Mouse (Mus musculus): ENCODE data around the gene Casz1.

The Casz1 gene

DNA sequence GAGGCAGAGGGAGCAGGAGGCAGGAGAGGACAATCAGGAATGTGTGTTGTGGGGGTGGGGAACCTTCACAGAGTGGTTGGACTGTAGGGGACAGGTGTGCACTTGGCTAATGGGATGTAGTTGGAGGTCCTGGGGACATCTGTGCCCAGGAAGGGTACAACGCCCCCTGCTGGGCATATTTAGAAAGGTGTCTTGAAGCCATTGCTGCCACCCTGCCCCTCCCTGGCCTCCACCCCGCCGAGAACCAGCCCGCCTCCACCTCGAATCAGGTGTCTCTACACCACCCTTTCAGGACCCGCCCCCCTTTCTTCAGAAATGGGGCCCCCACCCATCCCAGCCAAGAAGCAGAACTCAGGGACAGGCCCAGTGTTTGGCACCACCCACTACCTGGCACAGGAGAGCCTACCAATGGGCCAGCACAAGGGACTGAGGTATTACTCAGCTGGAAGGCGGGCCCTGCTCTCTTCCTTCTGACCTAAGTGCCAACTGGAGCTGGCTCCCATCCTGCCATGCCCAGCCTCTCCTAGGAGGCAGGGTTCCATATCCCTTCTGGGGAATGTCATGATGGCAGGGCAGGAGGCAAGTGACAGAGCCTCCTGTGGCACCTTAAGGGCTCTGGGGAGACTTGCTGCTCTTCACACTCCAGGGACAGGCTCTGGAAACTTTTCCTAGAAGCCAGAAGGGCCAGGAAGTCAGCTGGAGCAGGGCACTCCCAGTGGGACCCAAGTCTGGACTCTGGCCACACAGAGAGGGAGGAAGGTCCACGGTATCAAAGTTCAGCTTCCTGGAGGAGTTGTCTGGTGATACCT lies 98.9 kb downstream of the Casz1 start:
- DNase-seq (ENCODE audit: low read depth, low spot score) = no peak

DNA sequence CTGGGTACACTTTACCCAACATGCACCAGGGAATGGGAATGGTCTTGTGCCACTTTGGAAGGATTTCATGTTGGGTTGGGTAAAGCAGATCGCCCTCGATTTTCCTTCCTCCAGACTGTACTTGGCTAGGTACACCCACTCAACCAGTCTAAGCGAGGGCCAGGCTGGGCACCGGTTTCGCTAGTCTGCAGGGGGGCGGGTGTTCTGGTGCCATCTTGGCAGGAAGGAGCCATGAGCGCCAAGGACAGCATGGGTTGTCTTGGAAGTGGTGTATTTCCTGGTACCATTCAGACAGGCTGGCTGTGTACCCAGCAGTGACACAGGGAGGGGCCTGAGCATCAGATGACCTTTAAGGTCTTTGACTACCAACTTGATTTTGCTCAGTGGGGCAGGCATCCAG lies 101.1 kb downstream of the Casz1 start:
- no peak for DNase-seq (ENCODE audit: low read depth, low spot score)

DNA sequence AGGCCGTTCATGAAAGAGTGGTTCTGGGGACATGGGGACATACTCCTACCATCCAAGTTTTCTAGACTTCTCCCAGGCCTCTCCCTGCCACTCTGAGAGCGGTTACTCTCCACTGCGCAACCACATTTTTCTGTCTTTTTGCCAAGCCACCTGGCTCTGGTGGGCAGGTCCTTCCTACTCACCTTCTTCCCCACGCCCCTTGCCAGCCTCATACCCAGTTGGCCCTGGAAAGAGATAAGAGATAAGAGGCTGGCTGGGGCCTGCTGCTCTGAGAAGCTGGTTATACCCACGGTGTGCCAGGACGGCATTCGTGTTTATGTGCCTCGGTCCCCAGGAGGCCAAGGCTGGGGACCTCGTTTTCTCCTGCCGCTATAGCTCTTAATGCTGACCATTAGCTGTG lies 102.6 kb downstream of the Casz1 start:
- DNase-seq (ENCODE audit: low read depth, low spot score) = no peak

DNA sequence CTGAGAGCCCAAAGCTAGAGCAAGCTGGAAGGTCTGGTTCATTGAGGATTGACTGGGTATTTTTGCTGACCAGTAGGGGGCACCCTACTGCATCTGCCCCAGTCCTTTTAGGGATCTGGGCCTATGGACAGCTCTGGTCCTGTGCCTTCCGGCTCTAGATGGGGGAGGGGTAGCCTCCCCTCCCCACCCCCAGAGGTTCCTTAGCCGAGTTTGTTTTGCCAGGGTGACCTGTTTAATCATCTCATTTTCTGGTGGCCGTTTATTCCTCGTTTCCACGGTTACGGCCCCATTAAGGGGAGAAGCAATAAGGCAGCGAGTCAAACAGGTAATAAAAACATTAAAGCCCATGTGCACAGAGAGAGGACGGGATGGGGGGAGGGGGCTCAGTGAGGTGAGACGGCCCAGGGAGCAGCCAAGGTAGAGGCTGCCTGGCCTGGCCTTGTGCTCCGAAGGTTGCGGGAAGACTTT lies 104.0 kb downstream of the Casz1 start:
- DNase-seq (ENCODE audit: low read depth, low spot score) = no peak

DNA sequence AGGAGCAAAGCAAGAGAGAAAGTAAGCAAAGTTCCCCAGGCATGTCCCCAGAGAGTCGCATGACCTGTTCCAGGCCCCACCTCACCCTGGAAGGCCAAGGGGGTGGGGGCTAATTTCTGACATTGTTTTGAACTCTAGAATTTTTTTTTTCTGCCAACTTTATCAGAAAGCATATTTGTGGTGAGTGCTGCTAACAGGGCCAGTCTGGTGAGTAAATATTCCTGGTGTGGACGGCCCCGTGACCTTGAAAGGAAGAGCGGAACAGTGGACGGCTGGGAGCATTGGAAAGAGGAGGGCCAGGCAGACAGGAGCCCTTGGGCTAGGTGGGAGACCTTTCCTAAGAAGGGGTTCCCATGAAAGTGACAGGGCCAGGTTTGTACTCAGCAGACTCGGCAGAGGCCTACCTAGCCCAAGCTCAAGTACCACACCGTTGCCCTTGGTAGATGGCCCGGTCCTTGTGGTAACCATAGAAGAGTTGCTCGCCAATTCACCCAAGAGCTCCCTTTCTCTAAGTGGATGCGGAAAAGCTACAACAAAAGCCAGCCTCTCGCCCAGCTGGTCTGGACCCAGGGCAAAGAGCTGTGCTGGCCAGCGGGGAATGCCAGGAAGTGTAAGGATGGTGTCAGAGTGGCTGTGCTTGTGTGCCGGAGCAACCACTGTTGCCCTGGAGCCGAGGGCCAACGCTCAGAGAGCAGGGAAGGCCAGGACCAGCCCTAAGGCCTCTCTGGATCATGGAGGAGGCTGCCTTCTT lies 104.7 kb downstream of the Casz1 start:
- no peak for DNase-seq (ENCODE audit: low read depth, low spot score)

DNA sequence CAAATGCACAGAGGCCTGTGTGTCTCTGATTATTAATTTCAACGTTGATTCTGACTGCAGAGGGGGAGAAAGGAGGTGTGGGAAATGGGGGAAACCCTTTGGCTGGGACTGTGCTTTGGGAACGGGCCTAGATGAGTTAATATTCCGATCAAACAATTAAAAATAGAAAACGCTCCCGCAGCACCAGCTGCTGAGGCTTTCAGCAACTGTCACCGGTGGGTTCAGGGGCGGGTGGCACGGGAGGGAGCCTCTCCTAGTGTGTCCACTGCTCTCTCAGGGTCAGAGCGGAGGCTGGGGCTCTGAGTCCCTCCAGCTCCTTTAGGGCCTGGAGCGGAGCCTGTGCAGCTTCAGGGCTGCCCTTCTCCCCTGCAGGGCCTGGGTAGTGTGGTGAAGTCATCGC lies 105.3 kb downstream of the Casz1 start:
- no peak for DNase-seq (ENCODE audit: low read depth, low spot score)

DNA sequence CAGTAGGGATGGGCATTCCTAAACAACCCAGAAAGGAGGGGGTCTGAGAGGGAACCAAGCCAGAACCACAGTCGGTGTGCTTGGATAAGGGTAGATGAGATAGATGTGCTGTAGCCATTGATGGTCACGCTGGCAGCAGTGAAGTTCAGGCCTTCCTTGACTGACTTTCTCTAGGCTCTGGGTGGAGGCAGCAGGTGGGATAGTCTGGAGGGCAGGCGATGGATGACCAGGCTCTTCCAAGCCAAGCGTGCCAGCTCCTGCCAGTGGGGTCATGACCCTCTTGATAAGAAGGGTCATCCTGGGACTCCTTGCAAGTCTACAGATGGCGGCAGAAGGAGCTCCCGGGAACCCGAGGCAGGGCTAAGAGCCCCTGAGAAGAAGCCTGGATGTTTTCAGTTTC lies 107.9 kb downstream of the Casz1 start:
- DNase-seq (ENCODE audit: low read depth, low spot score) = no peak

DNA sequence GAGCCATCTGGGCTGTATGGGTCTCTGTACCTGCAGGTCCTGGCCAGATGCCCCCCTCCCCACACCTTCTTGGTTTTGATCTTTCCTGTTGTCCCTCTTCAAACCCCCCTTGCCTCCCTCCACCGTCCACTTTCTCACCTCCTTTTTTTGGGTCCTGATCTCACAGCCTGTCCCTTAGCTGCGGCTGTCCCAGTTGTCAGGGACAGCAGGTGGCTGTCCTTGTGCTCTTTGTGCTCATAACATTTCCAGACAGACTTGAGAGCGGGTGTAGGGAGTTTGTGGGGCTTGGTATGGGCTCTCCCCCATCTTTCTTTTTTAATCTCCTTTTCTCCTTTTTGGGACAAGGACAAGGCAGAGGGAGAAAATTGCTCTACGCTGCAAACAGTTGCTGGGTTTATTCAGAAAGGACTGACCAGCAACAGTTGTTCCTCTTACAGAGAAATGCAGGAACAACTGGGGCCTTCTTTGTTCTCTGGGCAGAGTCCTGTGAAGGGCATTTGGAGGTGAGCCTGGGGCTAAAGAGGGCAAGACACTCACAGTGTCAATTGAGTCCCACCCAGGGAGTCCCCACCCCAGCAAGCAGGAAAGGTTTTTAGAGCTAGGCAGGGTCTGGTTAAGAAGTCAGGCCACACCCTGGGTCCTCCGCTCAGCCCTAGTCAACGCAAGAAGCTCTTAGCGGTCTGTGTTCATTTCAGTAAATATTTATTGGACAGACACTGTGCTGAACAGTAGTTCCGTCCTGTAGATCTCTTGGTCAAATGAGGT lies 108.8 kb downstream of the Casz1 start:
- DNase-seq (ENCODE audit: low read depth, low spot score) = no peak

DNA sequence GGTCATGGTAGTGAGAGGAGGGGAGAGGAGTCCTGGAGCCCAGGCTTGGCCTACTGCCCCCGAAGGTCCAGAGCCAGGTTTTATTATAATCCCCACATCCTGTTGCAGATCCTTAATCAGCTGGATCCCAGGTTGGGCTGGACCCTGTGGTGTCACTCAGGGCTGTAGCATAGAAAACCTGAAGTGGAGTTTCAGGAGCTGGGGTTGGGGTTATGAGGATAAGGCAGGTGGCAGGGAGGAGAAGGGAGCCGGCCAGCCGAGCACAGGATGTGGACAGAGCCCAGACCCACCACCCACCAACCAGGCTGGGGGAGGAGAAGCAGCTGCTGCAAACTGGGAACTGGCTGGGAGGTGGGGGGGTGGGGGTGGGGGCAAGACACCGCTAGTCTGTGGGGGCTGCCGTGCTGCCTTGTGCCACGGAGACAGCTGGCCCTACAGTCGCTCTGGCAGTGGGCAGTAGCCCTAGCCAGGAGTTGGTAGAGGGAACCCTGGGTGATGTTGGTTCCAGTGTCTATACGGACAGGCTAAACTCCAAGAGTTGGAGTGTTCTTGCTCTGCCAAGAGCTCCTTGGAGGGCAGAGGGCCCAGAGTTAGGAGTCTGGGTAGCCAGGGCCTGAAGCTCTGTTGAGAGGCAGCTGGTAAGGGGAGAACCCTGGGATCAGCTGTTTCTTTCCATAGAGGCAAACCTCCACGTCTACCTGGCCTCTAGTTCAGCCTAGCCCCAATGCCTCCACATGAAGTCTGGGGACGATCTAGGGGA lies 110.8 kb downstream of the Casz1 start:
- no peak for DNase-seq (ENCODE audit: low read depth, low spot score)

DNA sequence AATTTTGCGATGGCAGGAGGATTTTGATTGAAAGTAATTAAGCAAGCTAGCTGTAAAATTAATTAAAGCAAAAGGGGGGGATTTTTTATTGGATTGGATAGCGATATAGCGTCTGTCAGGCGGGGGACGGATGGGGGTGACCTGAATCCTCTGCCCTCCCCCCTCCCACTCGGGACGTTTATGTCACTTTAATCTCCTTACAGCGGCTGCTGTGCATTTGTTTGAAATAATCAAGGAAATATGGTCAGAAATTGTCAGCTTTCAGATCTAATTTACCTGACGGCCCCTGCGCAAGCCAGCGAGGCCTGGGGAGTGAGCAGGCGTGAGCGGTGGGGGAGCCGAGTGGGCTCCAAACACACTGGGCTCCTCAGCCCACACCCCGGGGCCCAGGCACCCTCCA lies 111.6 kb downstream of the Casz1 start:
- no peak for DNase-seq (ENCODE audit: low read depth, low spot score)

DNA sequence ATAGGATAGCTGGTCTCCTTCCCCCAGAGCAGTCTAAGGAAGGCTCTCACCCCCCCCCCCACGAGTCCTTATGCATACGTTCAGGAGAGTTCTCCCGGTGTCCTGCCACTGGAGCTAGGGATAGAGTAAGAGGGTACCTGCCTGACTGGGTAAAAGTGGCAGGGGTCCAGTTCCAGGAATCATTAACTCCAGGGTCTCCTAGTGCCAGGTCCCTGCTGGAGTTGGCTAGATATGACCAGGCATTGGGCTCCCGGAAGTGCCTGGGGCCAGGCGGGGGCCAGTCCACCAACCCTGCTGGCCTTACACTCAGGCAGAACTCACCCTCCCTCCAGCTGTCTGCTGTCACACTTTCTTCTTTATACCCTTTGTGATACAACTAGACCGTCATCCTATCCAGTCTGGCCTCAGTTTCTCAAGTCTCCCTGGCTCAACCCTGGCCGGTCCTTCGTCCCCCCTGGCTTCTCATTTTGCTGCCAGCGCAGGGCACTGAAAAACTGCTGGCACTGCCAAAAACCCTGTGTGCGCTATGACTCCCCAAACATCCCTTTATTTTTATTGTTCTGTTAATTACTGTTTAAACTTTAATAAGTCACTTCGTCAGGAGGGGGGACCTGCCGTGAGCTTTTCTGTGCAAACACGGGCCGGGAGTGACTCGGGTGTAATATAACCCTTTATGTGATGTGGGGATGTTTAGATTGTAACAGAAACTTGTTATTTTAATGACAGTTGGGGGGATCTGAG lies 114.6 kb downstream of the Casz1 start:
- no peak for DNase-seq (ENCODE audit: low read depth, low spot score)

DNA sequence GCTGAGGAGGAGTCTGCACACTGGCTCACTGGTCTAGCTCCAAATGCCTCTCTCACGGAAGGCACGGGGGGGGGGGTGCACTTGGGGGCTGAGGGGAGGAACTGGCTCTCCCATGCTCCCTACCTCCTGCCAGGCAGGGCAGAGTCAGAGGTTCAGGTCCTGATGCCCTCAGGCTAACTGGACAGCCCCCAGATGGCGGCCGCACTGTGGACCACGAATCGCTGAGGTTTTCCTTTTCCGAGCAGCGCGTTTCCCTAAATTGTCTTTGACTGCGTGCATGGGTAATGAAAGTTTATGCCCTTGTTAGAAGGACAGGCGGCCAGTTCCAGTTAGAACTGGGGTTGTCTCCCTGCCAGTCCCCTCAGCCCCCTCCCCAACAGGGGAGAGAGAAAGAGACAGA lies 116.4 kb downstream of the Casz1 start:
- no peak for DNase-seq (ENCODE audit: low read depth, low spot score)

DNA sequence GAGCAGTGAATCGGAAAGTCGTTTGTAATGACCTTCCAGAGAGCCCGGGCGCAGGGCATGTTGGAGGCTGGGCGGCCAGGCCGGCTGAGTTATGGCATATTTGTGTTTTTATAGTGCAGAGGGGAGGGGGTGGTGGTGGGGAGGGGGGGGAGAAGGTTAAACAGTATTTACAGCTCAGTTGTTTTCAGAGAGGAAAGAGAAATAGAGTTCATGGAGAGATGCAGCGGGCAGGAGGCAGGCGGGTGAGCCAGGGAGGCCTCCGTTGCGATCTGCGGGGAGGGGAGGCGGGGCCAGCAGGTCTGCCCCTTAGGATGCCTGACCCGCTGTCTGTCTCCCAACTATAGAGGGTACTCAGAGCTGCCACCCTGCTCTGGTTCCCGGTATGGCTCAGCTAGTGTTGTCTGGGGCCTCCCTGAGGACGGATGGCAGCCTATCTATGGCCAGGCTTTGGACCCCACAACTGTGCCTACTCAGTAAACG lies 118.0 kb downstream of the Casz1 start:
- DNase-seq (ENCODE audit: low read depth, low spot score) = no peak

DNA sequence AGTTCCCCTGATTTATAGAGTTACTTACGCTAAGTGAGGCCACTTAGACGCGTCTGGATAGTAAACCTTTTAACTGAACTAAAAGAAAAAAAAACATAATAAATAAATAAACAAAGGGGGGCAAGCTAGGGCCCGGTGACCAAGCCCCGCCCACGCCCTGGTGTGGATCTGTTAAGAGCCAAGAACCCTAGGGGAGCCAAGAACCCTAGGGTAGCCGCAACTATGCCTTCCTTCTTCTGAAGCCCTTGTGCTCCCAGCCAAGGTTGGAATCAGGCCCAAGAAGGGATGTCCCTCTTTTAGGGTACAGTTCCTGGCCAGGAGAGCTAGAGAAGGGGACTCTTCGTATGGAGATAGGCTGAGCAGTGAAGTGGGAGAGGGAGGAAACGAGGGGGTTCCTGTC lies 119.2 kb downstream of the Casz1 start:
- no peak for DNase-seq (ENCODE audit: low read depth, low spot score)

DNA sequence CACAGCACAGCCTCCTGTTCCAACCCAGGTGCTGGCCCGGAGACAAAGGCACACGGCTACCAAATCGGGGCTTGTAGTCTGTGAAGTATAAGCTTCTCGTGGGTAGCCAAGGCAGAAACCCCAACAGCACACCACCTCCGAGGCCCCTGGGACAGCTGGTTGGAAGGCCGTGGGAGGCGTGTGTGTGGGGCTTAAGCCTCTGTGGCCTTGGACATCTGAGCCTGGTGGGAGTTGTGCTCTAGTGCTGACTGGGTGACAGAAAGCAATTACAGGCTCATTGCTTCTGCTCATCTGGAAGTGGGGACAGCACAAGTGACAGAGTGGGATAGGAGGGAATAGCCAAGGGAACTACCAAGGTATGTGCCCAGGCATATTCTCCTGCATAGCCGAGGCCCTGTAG lies 119.7 kb downstream of the Casz1 start:
- DNase-seq (ENCODE audit: low read depth, low spot score) = no peak

DNA sequence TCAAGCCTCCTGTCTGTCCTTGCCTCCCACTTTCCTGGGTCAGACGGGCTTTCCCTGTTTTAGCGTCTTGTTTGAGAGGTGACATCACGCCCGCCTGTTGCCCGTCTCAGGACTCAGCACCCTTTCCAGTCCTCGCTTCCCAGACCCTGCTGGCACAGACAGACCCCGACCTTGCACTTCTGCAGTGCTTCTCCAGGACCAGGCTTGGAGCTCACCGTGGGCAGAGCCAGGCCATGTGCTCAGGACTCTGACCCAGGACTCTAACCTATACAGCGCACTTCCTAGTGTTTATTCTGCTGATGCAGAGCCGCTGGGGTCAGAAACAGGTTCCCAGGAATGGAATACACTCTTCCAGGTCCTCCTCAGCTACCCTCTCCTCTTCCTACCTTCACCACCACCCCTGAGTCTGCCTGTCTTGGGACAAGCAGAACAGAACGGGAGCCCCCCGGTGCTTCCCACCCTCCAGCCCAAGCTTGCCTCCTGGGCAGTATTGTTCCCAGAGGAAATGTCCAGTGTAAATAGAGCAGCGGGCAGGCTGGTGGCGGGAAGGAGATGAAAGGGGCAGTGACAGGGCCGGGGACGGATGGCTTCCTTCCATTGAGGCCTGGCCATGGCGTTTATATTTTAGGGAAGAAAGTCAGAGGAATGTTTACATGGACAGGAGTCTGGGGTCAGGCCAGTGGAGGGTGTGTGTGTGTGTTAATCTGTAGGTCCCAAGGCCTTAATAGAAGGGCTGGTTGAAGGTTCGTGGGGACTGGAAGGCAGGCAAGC lies 121.5 kb downstream of the Casz1 start:
- no peak for DNase-seq (ENCODE audit: low read depth, low spot score)

DNA sequence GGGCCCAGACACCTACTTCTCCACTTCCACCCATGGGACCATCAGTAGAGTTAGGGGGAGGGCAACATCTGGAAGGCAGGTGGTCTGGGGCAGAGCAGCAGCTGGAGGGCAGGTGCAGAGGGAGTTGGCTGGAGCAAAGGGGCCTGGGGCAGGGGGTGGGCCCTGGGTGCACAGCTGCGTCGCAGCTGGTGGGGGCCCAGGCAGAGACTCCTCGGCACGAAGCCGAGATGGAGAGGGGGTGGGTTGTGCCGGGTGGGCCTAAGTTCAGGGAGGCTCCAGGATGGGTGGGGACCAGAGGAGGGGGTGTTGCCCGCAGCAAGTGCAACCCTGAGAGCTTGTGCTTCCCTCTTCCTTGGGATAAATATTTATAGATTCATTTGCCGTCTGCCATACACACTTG lies 122.2 kb downstream of the Casz1 start:
- DNase-seq (ENCODE audit: low read depth, low spot score) = no peak

DNA sequence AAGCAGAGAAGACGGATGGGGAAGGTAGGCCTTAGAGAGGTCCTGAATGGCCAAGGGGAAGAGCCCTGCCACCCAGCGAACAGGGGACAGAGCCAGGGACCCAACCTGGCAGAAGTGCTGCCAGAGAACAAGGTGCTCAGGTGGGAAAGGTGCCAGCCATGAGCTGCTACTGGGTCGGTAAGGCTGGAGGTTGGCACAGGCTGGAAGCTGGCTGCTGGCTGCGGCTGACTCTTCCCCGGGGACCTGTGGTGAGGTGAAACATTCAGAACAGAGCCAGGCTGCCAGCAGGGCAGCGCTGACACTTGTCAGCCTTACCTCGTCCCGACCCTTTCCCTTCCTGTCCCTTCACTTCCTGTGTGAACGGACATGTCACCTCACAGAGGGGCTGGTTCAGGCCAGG lies 124.1 kb downstream of the Casz1 start:
- no peak for DNase-seq (ENCODE audit: low read depth, low spot score)

DNA sequence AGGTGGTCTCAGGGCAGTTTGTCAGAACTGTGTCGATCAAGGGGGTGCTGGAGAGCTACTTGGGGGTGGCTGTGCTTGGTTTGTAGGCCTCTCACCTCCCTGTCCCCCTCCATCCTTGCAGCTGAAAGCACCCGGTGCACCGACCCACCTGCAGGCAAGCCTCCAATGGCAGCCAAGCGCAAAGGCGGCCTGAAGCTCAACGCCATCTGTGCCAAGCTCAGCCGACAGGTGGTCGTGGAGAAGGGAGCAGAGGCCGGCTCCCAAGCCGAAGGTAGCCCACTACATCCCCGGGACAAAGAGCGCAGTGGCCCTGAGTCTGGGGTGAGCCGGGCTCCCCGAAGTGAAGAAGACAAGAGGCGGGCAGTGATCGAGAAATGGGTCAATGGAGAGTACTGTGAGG lies 124.6 kb downstream of the Casz1 start:
- no peak for DNase-seq (ENCODE audit: low read depth, low spot score)

DNA sequence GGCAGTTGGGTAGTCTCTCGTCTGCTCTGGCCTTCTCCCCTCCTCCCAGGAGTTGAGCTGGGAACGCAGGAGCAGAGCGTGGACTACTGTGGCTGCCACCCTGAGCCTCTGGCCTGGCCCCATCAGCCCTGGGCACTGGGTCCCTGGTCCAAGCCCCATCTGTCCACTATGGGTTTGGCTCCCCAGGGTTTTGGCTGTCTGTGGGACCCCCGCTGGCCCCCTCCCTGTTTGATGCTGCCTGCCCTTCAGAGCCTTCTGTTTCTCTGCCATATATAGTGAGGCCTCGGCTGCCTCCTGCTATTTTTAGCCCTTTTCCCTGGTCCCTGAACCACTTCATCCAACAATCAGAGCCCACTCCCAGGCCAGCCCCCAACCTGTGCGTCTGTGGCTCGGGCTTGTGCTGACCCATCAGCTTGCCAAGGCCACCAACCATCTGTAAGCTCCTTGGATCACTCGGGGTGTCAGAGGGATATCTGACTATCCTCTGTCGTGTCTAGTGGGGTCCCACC lies 126.5 kb downstream of the Casz1 start:
- no peak for DNase-seq (ENCODE audit: low read depth, low spot score)
